Mouse (Mus musculus) liver, adult 2 months (tissue): ENCODE measurements at regions not wholly inside any gene's neighbourhood (a gene's known extent, or its start where the extent isn't known, plus 50 kb on each side); places are given as distances from the start of the nearest gene placed in this dataset.

Experiments used
- CTCF ChIP-seq: fragments of 200-500 bp; IDR thresholded peaks from 2 replicates; pipeline ENCODE4 v1.5.1; 2011; ENCODE audit warnings: low read depth, low read length, control low read depth
- POLR2A ChIP-seq: fragments of 200-500 bp; IDR thresholded peaks from 2 replicates; pipeline ENCODE4 v1.6.1; 2011; ENCODE audit warnings: low read length, control low read depth; ENCODE audit not compliant: insufficient read depth; ENCODE audit errors: extremely low read depth

DNA sequence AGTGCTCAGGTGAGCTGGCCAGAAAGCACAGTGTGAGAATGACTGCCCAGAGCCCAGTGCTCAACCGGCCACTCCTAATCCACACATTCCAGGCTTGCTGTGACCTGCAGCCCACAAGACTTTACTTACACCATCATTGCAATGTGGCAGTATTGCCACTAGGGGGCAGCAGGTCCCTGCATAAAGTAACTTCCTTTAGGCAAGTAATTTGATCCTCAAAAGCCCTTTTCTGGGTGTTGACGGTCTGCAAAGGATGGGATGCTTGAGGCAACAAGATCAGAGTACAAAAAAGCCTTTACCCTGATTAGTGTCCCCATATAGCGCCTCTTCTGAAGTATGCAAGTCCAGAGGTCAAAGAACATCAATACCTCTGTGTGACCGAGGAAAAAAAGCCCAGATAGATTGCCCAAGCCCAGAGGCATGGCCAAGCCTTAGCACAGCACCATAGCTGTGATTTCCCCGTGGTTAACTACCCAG, 189.7 kb upstream of the Pkdcc start:
- no peak for TF ChIP-seq POLR2A
- TF ChIP-seq CTCF: peak; percentile 68
